Mouse (Mus musculus): ENCODE measurements around the gene Kcnh1. TPM values are rescaled to one million over a fixed set of nuclear protein-coding genes. Genes with fewer than 3 reads are reported as not detected.

Kcnh1 gene
- total RNA-seq, 2 experiments from 2014 or later, result not detected

DNA sequence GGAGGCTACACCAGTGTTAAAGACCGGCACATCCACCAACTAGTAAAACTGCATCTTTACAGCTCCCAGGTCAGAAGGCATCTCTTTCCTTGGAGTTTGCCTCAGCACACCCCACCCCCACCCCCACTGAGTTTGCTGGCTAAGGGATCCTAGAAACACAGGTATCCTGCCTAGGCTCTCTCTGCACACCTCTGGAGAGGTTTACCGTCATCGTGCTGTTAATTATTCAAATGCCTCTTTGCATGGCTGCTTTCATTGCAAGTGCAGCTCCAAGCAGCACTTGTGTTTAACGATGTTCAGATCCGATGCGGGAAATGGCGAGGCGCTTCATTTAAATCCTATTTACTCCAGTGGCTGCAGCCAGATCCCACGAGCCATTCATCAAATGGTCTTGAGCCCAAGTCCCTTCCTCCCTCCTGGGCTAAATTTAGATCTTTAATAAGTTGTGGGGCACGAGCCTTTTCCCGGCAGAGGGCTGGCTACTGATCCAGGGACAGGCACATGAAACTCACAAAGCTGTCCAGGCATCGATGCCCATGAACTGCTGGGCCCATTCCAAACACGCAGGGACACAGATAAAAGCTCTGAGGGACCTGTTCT lies 330.4 kb downstream of the Kcnh1 start:
- peak; percentile 47 for DNase-seq
- no peak overlapping the region; the same call in 1 of the 2 replicates for H3K4me3 ChIP-seq
- intact Hi-C loops (cut with DNase I), result no loop called here
- H3K27ac ChIP-seq, result no peak overlapping the region
- no peak for TF ChIP-seq CTCF (IDR thresholded peaks at IDR 0.05)

DNA sequence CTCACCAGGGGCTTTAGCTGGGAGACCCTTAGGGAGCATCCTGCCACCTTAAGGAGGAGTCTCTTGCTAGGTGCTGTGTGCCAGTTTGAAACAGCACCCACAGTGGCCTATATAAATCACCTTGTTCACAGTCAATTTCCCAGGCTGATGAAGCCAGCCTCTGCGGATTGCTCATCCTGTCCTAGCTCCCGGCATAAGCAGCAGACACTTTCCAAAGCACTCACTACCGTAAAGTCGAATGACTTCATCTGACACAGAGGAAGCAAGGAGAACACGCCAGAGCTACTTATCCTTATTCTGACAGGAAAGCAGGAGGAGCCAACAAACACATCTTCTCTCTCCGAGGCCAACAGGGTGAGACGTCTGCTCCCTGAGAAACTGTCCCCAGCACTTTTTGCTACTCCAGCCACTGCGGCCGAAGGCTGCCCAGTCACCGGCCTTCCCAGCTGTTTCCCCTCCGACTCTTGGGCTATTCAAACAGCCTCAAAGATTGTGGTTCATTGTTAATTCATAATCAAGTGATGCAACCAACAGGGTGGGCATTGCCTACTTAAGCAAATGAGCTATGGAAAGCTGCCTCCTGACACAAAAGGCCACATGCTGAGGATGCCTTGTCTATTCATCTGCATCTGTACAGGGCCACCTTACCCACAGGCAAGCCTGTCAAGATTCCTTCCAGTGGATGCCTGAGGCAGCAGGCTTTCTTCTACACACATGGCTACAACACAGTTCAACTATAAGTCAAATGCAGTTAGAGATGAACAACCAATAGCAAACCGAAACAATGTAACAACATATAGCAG lies 332.0 kb downstream of the Kcnh1 start:
- intact Hi-C loops (cut with DNase I), result no loop called here
- H3K4me3 ChIP-seq, result no peak overlapping the region
- no peak for DNase-seq
- TF ChIP-seq CTCF (IDR thresholded peaks at IDR 0.05), result no peak
- H3K27ac ChIP-seq, result no peak overlapping the region

DNA sequence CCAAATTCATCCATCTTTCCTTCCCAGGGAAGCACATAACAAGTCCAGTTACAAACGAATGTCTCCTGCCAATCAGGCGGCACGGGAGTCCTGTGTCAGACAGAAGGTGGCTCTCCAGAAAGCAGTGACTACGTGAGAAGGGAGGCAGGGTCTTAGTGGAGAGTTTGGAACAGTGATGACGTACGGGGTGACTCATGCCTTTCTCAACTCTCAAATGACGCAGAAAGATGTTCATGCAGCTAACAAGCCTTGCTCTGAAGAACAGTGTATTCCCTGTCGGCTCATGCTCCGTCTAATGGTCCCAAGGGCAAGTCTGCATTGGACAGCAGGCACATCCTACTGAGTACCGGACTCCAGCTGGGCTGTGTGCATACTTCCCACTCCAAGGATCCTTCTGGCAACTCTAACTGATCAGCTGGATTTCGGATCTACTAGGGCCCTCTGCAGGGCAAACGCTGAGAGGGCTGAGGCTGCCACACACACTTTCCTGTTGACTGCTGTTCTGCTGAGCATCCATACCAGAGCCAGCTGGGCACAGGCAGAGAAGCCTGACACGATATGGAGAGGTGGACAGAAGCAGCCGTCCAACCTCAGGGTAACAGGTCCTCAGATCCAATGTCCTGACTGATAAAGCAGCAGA lies 335.3 kb downstream of the Kcnh1 start:
- TF ChIP-seq CTCF (IDR thresholded peaks at IDR 0.05), result peak; percentile 14; the same call in 1 of the 2 replicates
- Histone ChIP-seq H3K4me3 (no peak overlapping the region), H3K27ac (no peak overlapping the region)
- no peak for DNase-seq
- intact Hi-C loops (cut with DNase I), result no loop called here

DNA sequence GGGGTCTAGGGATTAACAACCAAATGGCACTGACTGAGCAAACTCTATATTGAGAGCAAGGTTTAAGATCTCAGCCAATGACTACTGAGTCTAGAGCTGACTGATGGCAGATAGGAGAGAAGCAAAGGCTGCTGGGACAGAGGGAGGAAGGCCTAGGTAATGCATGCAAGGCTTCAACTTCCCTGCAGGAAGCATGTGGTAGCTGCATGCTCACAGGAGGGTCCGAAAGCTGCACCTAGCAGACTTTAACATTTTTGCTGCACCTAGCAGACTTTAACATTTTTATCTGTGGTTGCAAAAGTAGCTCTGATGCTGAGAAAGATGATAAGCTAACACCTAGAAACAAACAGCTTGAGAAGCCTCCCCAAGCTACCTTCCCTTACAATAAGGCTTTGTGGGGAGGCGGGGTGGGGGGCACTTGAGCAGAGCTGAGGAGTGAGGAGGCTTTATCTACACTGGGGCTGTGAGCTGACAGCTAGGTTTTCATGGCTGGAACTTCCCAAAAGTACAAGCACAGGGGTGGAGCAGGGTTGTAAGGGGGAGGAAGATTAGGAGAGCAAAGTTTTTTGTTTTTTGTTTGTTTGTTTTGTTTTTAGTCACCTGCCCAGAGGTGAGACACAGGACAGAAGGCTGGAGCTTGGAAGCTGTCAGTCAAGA lies 341.0 kb downstream of the Kcnh1 start:
- no peak overlapping the region for H3K27ac ChIP-seq
- DNase-seq, result no peak
- intact Hi-C loops (cut with DNase I), result no loop called here

DNA sequence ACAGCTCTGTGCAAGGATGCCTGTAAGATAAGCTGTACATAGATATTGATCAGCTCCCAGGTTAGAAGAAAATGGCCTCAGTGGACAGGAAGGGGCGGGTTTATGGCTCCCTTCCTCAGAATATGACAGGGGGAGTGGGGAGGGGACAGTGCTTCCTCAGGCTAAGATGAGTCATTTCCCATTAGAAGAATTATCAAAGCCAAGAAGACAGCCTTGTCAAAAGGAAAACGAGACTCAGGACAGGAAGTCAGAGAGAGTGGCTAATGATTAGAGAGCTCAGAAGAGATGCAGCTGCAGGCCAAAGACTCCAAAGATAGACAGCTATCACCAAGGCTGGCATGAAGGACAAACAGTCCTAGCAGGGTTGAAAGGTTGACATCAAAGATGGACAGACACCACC lies 341.6 kb downstream of the Kcnh1 start:
- no peak overlapping the region for H3K4me3 ChIP-seq
- intact Hi-C loops (cut with DNase I), result no loop called here
- no peak overlapping the region for H3K27ac ChIP-seq
- no peak for TF ChIP-seq CTCF (IDR thresholded peaks at IDR 0.05)
- DNase-seq, result no peak

More for the DNA sequence above, 341.0 kb downstream of the Kcnh1 start:
- no peak overlapping the region for H3K4me3 ChIP-seq
- TF ChIP-seq CTCF (IDR thresholded peaks at IDR 0.05), result no peak

DNA sequence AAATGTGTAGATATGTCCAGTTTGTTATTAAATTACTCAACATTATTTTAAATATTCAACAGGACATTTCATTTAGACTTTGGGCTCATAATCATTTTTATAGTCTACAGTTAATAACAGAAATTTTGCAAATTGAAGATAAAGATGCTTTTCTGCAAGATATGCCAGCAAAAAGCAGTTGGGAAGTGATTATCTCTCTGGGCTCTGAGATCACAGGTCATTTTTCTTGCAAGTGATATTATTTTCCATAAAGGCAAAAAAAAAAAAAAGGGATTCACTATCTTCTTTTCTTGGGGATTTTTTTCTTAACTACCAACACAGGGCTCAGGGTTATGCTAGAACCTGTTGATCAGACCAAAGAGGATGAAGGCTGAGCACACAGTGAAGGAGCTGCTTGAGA lies 342.4 kb downstream of the Kcnh1 start:
- Histone ChIP-seq H3K4me3 (no peak overlapping the region), H3K27ac (no peak overlapping the region)
- intact Hi-C loops (cut with DNase I), result no loop called here
- DNase-seq, result no peak
- TF ChIP-seq CTCF (IDR thresholded peaks at IDR 0.05), result no peak

DNA sequence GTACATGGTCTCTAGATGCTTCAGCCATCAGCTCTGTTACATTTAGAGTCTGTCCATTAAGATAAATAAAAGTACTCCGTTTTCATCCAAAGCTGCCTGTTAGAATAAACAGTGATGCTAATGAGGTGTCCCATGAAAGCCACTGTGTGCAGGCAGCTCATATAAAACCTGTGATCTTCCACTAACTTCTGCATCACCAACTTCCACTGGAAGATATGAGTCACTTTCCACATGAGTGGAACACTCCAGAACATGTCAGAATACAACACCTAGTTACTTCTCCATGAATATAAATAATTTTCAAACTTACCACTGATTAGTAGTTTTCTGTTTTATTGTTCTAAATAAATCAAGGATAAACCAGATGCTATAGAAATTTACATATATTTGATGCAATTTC lies 345.9 kb downstream of the Kcnh1 start:
- H3K4me3 ChIP-seq, result no peak overlapping the region
- H3K27ac ChIP-seq, result no peak overlapping the region
- intact Hi-C loops (cut with DNase I), result no loop called here
- no peak for TF ChIP-seq CTCF (IDR thresholded peaks at IDR 0.05)
- DNase-seq, result no peak

DNA sequence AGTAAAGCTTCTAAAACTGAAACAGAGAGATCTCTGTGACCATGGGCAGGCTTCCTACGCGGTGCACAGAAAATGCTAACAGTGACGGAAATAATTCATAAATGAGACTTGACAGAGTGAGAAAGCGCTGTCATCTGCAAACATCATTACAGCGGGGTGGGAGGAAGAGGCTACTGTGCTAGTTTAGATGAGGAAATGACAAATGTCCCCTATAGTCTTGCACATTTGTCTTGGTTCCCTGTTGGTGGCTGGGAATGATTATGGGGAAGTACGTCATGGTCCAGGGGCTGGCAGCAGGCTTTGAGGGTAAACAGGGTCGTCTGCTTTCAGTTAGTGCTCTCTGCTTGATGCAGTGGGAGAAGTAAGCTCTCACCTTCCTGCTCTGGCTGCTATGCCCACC lies 346.6 kb downstream of the Kcnh1 start:
- H3K4me3 ChIP-seq, result no peak overlapping the region
- intact Hi-C loops (cut with DNase I), result no loop called here
- TF ChIP-seq CTCF (IDR thresholded peaks at IDR 0.05), result no peak
- H3K27ac ChIP-seq, result no peak overlapping the region
- no peak for DNase-seq

DNA sequence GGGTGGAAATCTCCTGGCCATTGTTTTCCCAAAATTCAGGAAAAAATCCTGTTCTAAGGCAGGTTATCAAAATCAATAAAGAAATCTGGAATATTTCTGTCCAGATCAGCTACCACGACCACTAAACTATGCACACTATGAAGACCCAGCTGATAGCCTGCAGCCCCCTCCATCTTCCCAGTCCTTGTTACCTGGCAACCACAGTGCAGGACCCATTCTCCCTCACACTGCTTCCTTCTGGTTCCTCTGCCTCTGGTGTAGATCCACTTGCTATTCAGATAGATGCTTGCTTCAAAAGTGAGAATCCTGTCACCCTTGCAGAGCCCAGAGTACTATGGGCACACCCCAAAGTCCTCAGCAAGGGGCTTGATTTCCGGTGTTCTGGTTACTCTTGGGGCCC lies 351.5 kb downstream of the Kcnh1 start:
- DNase-seq, result no peak
- intact Hi-C loops (cut with DNase I), result no loop called here
- no peak for TF ChIP-seq CTCF (IDR thresholded peaks at IDR 0.05)
- Histone ChIP-seq H3K27ac (no peak overlapping the region), H3K4me3 (no peak overlapping the region)

DNA sequence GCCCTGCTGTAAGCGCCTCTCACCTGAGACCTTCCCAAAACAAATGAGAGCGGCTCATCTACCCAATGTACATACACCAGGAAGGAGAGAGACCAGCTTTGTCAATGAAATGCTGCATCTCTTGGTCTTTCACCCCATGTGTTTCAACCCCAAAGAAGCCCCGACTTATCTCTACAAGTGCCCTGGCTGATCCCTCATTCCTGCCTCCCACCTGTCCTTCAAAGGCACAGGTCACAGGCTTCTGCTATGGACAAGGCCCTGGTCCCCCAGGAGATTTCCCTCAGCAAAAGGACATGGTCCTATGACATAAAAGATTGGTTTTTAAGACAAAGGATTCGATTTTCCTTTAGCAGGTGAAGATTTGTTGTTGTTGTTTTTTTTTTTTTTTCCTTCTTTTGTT lies 353.1 kb downstream of the Kcnh1 start:
- intact Hi-C loops (cut with DNase I), result no loop called here
- no peak for TF ChIP-seq CTCF (IDR thresholded peaks at IDR 0.05)
- H3K4me3 ChIP-seq, result no peak overlapping the region
- no peak for DNase-seq
- no peak overlapping the region for H3K27ac ChIP-seq

DNA sequence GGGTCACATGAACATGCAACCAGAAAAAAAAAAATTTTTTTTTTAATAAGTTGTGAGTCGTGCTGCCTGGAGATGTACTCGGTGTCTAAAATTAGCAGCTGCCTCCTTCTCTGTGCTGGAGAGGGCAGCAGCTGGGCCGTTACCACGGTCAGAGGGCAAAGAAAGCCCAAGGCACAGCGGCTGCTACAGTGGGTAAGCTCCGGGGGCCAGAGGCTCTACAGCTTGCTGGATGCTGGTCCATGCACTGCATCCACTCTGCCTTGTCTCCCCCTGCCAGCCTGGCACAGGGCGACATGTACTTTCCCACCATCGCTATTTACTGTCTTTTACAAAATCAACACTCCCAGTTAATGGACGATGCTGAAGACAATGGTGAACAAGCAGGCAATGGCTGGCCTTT lies 353.5 kb downstream of the Kcnh1 start:
- TF ChIP-seq CTCF (IDR thresholded peaks at IDR 0.05), result no peak
- no peak for DNase-seq
- intact Hi-C loops (cut with DNase I), result no loop called here
- Histone ChIP-seq H3K27ac (no peak overlapping the region), H3K4me3 (no peak overlapping the region)

DNA sequence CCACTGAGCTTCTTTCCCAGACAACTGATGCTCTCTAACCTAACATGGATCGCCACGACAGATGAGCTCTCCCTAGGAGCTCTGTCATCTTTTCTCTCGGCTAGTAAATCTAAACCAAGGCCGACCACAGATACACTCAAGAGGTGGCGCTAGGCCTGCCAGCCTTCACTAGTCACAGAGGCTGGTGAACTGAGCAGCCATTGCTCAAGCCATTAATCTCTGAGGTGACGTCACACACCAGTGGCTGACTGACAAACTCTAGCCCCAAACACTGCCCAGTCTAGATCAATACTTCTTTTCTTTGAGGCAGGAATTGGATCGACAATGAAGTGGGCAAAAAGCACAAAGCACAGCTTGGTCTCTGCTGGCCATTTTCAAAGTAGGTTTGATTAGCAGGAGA lies 354.3 kb downstream of the Kcnh1 start:
- Histone ChIP-seq H3K4me3 (no peak overlapping the region), H3K27ac (no peak overlapping the region)
- no peak for TF ChIP-seq CTCF (IDR thresholded peaks at IDR 0.05)
- intact Hi-C loops (cut with DNase I), result no loop called here
- DNase-seq, result no peak

DNA sequence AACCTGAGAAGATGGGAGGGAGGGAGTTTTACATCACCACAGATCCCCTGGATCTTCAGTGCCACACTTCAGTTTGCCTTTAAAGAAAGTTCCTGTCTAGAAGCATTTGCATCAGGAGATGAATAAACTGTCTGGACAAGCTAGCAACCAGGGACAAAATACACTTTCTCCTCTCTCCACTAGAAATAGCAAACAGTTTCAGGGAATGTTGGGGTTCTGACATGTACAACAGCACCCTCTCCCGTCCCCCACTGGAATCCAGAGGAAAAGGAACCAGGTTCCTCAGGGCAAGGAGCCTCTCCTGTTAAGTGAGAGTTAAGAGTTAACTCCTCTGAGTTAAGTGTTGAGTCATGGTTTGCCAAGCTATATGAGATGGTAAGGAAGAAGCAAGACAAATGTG lies 356.3 kb downstream of the Kcnh1 start:
- no peak for DNase-seq
- H3K4me3 ChIP-seq, result no peak overlapping the region
- intact Hi-C loops (cut with DNase I), result no loop called here
- TF ChIP-seq CTCF (IDR thresholded peaks at IDR 0.05), result peak; percentile 23; the same call in 1 of the 2 replicates
- no peak overlapping the region for H3K27ac ChIP-seq
